Mouse (Mus musculus) lung, postnatal 25 days (tissue): ENCODE data around the gene Ncor2.

ENCODE experiments used
- DNase-seq: peaks from one replicate; pipeline ENCODE4 v3.0.0; 2022; ENCODE audit warnings: low spot score

The Ncor2 gene

DNA sequence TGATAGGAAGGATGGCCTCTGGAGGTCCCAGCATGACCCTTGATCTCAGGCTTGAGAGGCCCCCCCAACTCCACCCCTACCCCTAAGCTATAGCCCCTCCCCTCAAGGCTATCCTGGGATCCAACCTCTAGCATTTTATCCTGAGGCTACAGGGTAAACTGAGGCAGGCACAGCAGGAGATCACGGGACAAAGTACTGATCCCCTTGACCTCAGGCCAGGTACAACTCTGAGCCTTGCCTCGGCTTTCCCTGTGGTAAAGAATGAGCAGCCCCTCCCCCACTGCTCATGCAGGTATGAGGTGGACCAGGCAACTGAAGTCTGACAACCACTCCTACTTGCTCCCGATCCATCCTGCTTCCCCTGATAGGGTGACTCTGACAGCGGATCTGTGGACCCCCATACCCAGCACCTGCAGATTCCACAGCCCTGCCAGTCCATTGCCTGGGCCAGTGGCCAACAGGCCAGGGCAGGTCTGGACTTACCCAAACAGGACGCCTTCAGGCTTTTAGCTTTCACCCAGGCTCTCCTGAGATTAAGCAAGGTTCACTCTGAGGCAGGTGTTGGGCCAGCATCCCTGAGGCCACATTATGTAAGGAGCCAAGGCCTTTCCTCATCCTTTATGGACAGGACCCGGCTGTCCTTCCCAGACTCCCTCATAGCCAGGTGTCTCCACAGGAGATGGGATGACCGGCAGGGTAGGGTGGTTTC lies 11.2 kb upstream of the Ncor2 start:
- no peak for DNase-seq

GRCm38 (mm10) chr5:125189625-125190024 lies 10.6 kb upstream of the Ncor2 start:
- peak; percentile 88 for DNase-seq

- DNase-seq = no peak
These were observed 10.0 kb upstream of the Ncor2 start for GRCm38 (mm10) chr5:125188812-125189598.

DNA sequence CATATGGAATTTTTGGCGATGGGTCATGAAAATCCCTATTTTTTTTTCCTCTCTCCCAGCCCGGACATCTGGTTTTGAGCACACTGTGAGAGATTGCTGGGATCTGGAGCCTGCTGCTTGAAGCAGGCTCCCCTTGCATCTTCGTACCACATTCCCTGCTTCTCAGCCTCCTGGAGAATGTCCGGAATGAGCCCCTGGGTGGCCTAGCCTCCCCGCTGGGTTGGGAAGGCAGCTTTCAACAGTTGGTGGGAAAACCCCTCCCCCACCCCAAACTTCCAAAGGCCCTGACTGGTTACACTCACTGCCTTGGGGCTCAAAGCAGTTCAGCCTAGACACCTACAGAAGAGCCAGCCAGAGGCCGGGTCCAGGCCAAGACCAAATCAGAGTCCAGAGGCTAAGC lies 5.8 kb upstream of the Ncor2 start:
- no peak for DNase-seq

DNA sequence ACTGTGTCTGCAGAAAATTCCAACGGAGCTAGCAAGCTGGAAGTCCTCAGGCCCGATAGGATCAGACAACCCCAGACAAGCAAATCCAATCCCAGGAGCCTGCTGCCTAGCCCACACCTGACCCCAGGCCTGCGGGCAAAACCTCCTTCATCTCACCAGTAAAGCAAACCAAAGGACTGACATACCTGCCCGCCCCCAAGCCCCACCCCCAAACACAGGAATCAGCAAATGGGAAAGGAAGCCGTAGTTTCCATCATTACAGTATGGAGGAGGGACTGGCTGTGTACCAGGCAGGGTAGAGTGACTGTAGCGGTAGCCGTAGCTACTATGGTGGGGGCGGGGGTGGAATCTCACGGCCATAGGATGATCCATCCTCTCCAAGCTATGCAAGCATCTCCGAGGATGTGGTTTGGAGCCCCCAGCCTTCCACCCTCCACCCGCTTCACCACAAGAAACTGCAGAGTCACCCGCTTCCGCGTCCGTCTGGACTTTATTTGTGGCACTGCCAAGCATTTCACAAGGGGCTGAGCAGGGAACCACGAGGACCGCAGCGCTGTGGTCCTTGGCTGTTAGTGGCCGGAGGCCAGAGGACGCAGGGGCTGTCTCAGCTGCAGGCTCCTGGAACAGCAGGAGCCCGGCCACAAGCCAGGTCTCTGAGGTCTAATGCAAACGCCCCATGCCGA lies 4.4 kb upstream of the Ncor2 start:
- peak; percentile 68 for DNase-seq

DNA sequence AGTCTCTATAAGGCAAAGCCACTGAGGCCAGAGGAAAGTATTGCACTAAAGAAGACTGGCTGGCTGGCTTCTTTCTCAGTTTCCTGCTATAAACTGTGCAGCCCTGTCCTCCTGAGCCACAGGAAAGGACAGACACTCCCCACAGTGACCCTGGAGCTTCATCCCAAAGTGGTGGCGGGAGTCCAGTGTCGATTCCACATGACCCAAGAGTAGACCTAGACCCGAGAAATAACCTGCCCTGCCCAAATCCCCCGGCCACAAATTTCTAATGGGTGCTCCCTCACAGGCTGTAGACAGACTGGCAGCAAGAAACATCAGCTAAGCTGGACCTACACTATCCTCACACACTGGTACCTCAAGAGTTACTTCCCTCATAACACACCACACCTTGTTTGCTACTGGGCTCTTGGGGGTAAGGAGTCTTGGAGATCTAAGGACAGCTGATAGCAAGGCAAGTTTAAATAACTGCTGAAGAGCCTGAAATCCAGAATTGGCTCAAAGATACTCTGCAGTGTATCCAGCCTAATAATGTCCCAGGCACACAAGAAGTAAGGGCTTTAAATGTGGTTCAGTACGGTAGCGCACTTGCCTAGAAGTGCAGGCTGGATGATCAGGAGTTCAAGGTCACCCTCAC lies 1.7 kb upstream of the Ncor2 start:
- no peak for DNase-seq

GRCm38 (mm10) chr5:125179735-125180629 lies 963 bp upstream of the Ncor2 start:
- DNase-seq = peak; percentile 64

- no peak for DNase-seq
These were observed 630 bp downstream of the Ncor2 start for GRCm38 (mm10) chr5:125178171-125179006.

DNA sequence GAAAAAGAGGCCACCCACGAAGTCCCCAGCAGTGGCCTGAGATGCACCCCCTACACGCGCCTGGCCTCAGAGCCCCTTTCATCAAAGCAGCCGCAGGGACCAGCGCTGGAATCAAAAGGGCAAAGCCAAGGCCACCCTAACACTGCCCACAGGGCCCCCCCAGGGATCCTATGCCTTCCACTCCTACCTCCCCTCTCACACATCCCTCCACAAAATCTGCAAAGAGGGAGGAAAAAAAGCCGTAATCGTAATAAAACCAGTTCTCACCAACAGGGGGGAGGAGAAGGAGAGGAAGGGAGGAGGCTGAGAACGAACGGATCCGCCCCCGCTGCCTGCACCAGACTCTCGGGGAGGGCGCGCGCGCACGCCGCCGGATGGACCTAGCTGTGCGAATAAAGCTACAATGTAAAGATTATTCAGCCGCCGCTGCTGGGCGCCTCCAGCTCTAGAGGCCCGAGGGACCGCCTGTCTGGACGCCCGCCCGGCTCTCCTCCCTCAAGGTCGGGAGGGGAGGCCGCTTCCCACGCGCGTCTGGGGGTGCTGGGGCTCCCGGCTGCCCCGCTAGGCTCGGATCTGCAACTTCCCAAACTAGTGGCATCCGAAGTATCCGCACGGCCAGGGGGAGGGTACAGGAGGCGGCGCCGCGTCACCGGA lies 1.4 kb downstream of the Ncor2 start:
- peak; percentile 79 for DNase-seq

- DNase-seq = peak; percentile 69
These were observed 2.2 kb downstream of the Ncor2 start for GRCm38 (mm10) chr5:125176864-125177263.

GRCm38 (mm10) chr5:125176370-125176766 lies 2.7 kb downstream of the Ncor2 start:
- DNase-seq = no peak

DNA sequence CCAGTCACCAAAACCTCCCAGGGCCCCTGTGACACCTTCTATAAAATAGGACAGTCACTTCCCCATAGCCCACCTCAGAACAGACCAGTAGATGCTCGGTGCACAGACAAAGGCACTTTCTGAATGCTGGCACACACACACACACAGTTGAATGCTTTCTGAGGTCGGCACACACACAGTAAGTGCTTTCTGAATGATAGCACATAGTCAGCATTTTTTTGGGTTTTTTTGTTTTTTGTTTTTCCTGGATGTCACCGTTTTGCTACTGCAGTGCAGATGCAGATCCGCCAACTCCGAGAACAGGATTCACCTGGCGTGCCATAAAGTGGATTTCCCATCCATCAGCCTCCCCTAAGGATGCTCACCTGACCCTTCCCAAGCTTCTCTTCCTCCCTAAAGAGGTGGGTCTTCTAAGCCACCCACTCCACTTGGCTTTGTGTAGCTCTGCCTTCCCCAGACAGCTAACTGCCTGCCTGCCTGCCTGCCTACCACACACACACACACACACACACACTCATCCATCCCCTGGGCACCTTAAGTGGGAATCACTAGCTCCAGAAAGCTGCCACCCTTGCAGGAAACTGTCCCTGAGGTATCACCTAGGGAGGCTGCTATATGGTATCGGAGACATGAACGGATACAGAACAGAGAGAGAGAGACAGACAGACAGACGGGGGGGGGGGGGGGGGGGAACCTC lies 3.2 kb downstream of the Ncor2 start:
- no peak for DNase-seq

- DNase-seq = peak; percentile 89
These were observed 4.0 kb downstream of the Ncor2 start for GRCm38 (mm10) chr5:125174726-125175672.

DNA sequence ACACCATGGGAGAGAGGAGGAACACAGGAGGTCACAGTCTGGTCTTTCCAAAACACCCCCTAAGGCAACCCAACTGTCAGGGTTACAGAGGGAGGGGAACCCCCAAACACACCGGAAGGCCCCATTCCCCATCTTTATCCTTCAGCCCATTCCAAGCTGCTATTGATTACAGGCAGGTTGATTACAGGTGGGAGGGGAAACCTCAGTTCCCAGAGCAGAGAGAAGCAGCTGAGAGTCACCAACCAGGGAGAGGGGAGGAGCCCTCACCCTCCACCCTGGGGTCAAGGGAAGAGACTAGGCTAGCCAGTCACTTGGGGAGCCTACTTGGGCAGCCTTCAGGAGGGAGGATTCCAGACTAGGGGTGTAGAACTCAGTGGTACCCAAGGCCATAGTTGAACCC lies 5.2 kb downstream of the Ncor2 start:
- no peak for DNase-seq

- no peak for DNase-seq
These were observed 6.0 kb downstream of the Ncor2 start for GRCm38 (mm10) chr5:125172831-125173615.

DNA sequence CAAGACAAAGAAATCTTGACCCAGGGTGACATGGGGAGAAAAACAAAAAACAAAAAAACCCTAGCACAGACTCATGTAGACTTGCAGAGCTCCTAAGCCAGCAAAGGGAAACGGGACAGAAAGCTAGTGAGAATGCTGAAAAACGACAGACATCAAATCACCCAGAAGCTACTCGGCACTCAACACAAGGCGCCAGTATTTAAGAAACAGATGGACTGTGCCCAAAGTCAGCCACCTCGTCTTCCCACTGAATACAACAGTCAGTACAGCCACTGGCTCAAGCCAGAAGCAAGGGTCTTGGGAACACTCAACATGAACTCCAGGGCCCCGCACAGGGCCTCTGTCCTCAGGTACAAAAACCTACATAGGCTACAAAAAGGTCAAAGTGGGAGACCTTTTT lies 7.8 kb downstream of the Ncor2 start:
- DNase-seq = no peak

DNA sequence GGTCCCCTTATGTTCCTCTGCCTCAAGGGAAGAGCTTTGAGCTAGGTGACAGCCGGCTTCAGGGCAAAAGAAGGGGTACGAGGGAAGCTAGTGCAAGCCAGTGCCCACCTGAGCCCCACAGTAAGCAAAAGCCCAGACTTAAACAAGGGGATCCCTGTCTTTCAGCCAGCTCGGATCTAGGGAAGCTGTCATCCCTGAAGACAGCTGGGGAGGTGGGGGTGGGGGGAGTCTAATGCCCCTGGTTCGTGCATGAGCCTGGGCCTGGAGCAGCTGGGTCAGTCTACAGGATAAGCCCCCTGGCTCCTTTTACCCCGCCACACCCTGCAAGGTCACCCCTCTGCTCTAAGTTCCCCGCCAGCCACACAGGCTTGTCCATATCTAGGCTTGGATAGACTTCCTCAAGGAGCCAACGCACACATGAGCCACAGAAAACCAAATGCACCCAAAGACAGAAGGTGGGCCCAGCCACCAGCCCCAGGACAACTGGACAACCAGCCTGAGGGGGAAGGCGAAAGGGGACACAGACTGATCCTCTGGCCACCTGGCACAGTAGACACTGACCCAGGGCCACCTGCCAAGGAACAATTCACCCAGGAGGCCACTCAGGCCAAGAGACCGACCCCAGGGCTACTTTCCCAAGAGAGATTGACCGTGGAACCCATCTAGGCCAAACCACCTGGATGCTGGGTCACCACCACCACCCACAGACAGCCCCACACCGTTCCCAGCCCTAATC lies 8.7 kb downstream of the Ncor2 start:
- DNase-seq = no peak
